Mouse (Mus musculus) skeletal muscle tissue, adult 2 months (tissue): ENCODE measurements around the gene Ccdc124.
"Not testable (repeated sequence)": the region's sequence is repeated elsewhere in the genome, so short reads cannot be mapped to it uniquely, and the experiment has no call there.

Experiments used
- DNase-seq: peaks from one replicate; pipeline ENCODE4 v3.0.0-alpha.2; 2012; ENCODE audit warnings: low read depth, low spot score

The Ccdc124 gene

DNA sequence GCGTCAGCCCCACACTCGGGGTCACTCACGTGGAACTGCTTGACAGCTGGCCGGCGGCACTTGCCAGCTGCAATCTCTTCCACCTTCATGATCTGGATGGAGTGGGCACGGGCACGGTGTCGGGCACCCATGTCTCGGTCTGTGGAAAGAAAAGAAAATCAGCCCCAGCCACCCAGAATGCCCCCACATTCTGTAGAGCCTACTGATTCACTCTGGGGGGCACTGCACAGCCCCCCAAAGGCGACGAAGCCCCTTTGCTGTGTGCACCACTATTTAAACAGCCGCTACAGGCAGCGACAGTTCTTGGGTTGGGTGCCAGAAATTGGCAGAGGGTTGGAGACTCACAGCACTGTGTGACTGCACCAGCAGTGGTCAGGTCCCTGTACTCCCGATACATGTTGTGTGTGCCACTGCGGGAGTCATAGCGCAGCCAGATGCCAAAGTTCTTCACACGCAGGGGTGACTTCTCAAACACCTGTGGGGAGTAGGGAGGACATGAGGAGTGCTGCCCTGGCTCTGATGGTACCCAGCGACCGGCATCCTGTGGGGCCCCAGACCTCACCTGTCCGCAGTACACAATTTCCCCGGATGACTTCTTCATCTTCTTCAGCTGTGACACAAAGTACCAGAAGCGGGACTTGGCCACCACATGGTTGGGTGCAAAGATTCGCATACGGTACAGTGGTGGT lies 22.0 kb upstream of the Ccdc124 start:
- not testable (repeated sequence) for DNase-seq

DNA sequence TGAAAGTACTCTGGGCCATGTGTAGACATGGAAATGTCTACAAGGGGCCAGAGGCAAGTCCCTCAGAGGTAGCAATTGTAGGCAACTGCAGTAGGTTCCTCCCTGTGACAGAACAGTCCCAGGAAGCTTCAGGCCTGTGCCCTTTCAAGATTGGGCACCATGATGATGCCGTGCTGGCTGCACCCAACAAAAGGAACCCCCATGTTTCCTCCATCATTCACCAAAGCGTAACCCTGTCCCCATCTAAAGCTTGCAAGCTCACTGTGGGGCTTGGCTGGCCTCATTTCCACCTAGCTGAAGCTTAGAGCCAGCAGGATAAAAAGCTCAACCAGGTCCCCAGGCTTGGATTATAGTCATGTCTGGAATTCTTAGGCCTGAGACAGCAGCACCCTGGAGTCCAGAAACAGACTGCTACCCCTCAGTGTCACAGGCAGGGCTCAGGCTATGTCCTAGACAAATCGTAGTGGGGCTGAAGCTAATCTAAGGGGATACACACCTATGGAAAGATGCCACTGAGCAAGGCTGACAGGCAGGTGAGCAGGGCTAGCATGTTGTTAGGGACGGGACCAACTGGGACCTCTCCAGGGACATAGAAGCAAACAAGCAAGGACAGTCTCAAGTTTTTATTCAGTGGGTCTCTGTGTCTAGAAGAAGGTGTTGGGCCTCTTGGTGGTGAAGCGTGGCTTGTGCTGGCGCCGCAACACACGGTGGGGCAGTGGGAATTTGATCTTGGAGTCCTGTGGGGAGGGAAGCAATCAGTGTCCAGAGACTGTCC lies 21.2 kb upstream of the Ccdc124 start:
- DNase-seq: no peak

DNA sequence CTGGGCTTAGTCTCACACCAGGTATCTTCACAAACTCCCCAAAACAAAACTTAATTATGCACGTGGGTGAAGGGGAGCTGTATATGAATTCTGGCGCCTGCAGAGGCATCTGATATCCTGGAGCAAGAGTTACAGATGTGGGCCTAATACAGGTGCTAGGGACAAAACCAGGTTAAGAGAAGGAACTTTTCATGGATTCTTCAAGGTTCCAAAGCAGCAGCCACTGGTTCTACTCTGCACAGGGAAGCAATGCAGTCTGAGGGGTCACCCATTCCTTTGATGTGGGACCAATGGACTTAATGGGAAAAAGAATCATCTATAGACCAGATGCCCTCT lies 20.6 kb upstream of the Ccdc124 start:
- no peak for DNase-seq

DNA sequence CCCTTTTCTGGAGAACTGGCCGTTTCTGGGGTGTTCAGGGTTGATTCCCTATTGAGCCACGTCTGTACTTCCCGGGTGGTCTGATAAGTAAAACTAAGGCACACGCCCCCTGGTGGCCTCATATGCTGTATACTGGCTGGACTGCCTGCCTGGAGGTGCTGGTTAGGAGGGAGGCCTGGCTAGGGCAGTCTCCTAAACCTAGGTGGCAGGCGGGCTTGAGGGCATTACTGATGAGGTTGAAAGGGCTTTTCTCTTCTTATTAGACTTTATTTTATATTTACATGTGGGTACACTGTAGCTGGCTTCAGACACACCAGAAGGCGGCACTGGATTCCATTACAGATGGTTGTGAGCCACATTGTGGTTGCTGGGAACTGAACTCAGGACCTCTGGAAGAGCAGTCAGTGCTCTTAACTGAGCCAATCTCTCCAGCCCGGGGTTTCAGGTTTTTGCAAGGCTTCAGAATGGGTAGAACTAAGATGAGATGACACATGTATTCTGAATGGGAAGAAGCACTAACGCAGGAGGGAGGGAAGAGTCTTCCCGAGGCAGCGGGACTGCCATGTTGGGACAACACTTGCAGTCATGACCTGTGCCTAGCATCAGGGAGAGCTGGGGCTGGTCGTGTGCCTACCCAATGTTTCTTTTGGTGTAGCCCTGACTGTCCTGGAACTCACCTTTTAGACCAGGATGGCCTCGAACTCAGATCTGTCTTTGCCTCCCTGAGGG lies 20.1 kb upstream of the Ccdc124 start:
- no peak for DNase-seq

DNA sequence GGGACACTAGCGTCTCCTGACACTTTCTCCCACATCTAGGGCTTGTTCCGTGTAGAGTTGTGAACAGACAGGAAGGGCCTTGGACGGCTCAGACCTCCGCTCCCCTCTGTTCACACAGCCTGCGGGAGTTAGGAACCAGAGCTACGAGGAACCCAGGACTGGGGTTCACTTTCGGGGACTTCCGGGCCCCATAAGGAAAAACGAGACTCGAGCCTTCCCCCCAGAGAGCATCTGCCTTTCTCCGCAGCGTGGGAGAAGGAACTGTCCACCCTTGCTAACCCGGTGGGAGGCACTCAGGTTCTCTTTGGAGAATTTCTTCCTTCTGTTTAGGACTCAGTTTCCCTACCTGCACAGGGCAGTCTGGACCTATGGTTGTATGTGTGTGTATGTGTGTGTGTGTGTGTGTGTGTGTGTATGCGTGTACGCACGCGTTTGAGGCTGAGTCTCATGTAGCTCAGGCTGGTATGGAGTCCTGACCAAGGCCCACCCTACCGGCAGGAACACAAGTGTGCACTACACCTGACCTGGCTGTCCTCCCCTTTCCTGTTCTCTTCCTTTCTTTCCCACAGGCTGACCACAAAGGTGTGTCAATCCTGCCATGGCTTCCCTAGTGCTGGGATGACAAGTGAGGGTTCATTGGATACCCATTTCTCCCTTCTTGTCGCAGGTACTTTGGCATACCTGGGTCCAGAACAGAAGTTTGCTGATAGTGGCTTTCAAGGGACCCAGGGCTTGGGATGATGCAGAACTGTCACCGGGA lies 19.3 kb upstream of the Ccdc124 start:
- no peak for DNase-seq

DNA sequence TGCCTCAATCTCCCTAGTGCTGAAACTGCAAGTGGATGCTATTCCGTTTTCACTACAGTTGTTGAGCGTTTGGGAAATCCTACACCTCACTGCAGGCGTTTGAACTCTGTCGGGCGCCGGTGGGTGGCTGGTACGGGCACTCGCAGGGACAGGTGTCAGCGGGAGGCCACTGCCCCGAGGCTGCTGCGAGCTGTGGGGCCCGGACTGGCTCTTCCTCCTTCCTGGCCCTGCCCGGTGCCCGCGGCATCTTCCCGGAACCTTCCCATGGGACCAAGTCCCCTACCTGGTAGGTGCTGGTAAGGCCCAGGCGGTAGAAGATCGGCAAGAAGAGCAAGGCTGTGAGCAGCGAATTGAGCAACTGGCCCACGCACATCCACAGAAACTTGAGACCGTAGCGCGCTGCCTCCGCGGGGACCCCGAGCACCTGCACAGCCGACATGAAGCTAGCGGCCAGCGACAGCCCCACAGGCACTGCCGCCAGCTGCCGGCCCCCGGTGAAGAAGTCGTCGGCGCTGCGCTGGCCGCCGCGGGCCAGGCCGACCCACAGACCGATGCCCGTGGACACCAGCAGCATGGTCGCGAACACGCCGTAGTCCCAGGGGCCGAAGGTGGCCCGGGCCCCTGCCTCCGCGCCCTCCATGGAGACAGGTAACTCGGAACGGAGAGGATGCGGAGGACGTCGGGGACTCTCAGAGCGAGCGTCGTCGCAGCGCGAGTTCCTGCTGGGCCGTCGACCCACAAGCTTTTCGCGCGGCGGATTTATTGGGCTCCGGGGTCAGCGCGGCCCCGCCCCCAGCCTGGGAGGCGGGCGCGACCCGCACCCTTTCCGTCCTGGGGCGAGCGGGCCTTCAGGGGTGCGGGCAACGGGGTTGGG lies 18.5 kb upstream of the Ccdc124 start, which contains the start of gene Slc5a5:
Slc5a5 (minus strand) TSS at position 736 of the 874 bp plus-strand sequence.
- no peak for DNase-seq

DNA sequence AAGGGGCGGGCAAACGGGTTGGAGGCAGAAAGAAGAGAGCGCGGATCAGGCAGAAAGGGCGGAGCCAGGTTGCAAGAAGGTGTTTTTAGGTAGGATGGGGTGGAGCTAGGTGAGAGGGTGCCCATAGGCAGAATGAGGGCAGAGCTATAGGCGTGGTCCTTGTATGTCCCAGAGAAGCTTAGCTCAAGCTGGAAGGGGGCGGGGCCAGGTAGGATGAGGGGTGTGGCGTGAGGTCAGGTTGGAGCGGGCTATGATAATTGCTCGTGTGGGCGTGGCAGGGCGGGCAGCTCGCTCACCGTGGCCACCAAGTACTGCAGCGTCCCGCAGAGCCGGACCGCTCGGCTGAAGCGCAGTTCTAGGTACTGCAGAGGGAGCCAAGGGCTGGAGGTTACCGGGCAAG lies 17.6 kb upstream of the Ccdc124 start:
- DNase-seq: no peak

DNA sequence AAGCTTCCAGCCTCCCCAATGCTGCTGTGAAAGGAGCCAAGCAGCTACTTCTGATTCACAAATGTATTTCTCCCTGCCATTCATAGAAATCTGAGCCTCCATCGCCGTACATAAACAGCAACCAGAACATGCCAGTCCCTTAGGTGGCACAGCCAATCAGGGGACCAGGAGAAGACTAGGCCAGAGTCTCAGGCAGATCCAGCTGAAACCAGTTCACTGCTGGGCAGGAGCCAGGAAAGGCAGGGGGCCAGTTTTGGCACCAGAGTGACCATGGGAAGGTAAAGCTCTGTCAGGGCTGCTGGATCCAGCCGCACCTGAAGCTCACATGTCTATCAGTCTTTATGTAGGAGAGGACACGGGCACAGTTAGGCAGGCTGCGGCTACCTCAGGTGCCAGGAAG lies 16.9 kb upstream of the Ccdc124 start:
- DNase-seq: no peak

DNA sequence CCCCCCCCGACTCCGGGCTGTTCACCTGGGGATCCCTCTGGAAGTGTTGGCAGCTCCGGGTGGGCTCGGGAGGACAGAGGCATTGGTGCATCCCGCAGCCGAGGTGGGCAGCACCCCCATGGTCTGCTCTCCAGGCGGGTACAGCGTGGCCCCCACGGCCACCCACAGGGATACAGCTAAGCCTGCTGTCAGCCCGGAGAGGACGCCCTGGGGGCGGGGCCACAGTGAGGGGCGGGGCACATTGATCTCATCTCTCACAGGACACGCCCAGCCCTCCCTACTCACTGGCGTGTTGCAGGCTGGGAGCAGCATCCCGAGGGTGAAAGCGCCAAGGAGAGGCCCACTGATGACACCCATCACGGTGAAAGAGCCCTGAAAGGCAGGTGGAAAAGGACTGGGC lies 13.9 kb upstream of the Ccdc124 start:
- DNase-seq: no peak

DNA sequence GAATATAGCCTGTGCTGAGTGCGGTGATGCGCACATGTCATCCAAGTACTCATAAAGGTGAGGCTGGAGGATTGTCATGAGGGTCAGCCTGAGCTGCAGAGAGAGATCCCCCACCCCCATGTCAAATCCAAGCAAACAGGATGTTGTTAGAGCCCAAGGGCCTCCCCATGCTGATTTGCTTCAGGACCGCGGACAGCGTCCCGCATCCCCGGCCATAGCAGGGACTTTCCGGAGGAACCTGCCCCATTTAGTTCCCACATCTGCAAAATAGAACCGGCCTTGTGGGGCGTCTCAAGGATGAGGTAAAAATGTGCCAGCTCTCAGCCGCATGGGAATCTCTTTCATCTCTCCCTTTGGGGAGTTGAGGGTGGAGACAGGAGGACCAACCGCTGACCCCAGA lies 11.9 kb upstream of the Ccdc124 start:
- DNase-seq: no peak

DNA sequence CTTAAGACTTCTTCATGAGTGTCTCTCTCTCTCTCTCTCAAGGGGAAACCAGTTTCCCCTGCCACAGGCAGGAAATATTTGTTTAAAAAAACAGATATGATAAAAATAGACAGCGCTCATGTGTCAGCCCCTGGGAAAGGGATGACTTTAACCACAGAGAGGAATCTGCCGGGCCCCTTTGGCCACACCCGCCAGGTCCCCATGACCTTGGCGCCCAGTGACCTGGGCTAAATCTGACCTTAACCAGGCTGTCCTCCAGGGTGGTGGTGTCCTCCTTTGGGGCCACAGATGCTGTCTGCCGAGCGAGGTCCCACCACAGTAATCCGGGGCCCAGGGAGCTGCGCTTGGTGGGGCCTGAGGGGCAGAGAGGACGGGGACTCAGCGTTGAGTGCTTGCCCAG lies 10.9 kb upstream of the Ccdc124 start:
- no peak for DNase-seq

DNA sequence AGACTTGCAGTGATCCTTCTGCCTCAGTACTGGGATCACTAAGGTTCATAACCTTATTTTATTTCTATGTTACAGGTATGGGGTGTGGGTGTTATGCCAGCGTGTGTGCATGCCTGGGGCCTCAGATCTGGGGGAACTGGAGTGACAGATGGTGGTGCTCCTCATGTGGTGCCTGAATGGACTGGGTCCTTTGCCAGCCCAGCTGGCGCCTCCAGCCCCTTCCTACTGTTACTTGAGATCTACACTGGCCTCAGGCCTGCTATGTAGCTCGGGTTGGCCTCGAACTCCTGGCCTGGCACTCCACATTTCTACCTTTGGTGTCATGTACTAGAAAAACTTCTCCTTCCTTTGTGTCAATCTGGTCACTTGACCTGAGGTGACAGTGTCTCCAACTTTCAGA lies 10.5 kb upstream of the Ccdc124 start:
- no peak for DNase-seq

DNA sequence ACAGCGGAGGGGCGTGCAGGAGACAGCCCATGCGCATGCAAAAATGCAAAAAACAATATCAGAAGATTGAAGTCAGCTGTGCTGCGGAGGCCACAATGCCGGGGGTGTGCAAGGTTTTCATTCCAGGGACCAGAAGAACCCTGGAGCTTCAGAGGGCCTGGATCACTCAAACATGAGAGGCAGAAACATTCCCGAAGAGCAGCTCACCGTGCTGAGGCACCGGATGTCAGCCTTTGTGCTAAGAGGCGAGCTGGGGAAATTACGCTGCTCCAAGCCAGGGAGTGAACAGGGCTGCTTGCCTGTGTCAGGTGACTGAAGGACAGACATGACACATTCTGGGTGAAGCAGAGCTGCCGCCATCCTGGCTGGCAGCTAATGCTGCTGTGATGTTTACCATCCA lies 6.8 kb upstream of the Ccdc124 start:
- DNase-seq: no peak

DNA sequence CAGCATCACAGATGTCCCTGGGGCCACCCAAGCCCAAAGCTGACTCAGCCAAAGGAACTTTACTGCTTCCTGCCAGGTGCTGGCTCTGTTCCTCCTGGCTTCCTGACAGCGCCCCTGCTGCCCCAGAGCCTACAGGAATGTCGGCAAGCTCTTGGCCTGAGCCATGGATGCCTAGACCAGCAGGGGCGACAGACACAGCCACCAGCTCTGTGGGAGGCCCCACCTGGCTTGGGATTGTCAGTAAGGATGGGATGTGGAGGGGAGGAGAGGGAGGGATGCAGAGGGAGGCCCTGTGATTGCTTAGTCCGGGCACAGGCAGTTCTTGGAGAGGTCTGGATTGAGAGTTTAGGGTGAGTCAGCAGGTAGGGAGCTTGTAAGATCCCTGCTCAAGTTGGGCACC lies 6.4 kb upstream of the Ccdc124 start:
- no peak for DNase-seq

DNA sequence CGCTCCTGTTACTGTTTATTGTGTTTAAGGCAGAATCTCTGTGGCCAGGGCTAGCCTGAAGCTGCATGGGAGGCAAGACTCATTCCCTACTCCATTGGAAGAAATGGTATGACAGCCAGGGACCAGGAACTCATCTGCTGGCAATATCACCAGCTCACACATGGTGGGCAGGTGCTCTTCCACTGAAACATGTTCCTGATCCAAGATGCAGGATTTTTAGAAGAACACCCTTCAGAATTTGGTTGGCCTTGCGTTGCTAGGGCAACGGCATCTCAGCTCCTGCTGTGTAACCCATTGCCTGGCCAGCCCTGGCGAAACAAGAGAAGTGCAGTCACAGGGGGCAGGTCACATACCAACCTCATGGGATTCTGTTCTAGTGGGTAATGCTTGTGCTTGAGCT lies 5.8 kb upstream of the Ccdc124 start:
- DNase-seq: no peak

DNA sequence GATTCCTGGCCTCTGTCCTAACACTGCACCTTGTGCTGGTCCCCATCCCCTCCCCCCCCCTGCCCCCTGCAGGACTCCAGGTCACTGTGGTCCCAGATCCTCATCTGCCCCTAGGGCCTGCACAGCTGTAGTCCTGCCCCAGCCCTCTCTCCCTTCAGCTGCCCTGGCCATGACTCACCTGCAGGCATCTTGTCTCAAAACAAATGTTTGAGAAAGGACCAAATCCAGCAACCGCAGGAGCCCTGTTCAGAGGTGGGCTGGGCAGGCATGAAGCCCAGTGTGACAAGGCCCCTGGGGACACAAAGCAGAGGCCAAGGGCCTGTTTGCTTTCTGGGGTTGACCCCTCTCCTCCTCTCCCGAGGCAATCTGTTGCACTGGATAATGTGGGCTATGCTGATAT lies 4.4 kb upstream of the Ccdc124 start:
- no peak for DNase-seq

DNA sequence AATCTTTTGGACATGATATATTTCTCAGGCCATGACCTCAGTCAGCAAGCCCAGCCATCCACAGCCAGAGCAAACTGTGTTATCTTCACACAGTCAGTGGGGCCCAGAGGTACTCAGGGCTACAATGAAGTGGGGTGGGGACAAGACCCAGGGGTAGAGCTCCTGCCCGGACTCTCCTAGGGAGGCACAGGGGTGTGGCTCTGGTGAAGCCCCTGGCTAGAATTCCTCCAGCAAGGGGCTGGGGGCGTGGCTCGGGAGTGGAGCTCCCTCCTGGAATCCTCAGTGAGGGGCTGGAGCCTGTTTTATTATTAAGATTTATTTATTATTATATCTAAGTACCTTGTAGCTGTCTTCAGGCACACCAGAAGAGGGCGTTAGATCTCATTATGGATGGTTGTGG lies 2.6 kb upstream of the Ccdc124 start:
- no peak for DNase-seq

DNA sequence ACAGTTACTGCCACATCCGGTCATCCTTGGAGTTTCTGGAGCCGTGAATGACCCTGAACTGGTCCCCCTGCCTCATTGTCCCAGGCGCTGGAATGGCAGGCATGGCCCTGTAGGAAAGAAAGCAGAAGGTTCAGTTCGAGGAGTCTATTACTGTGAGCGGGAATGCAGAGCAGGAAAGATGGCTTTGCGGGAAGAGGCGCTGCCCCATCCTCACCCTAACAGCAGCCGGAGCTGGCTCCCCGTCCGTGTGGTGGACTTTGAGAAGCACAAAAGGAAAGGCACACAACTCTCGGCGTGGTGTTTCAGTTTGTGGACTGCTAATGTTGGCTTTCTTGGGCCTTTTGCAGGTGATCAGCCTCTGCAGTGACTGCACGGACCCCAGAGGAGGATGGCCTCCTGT lies 706 bp upstream of the Ccdc124 start:
- no peak for DNase-seq

DNA sequence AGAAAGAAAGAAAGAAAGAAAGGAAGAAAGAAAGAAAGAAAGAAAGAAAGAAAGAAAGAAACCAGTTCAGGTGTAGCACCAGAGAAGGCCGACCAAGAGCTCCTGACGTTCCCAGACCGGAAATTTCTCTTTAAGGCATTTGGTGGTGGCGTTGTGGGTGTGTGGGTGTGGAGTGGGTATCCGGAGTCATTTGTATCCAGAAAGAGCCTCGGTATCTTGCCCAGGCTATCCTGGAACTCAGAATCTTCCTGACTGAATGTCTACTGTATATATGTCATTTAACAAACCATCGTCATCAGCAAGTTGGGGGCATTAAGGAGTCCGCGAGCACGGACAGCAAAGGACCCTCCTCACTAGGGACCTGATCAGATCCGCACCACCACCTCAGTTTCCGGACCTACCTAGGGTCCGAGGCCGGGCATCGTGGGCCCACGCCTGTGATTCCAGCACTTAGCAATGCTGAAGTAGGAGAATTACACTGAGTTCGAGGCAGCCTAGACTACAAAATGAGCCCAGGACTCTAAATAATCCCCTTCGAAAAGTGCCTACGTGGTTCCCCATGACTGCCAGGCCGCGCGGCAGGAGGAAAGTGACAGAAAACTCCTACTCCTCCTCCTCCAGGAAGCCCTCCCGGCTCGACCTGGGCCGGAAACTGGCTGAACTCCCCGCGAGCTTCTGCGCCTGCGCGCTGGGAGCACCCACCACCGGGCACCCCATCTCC lies 932 bp downstream of the Ccdc124 start:
- DNase-seq: no peak

DNA sequence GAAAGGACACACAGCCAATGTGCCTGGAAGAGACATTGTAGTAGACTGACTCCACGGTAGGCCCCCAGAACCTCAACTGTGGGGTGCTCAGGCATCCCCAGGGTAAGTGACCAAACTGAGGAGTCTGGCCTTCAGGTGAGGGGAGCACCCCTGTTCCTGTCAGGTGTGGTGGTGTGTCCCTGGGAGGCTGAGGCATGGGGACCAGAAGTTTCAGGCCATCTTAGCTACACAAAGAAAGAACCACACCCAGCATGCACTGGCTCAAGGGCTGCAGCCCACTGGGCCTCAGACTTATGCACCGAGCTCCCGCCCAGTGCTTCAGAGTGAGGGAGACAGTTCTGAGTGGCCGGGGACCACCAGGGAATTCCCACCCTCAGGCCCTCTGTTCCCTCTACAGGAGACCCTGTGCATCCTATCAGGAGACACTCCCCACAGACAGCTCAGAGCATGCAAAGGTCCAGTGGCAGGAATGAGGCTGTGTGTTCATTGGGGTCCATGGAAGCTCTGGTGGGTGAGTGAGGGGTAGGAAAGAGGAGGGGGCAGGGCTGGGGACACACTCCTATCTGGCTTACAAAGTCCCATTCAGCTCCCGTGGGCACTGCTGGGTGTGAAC lies 2.4 kb downstream of the Ccdc124 start:
- DNase-seq: no peak
